Mouse (Mus musculus) hindbrain, embryonic 10.5 days (tissue): ENCODE data around the gene Sgip1. TPM values are rescaled to one million over a fixed set of nuclear protein-coding genes. Genes with fewer than 3 reads are reported as not detected.

Source experiments
- DNase-seq: peaks from one replicate; pipeline ENCODE4 v3.0.0-alpha.2; 2017; ENCODE audit warnings: low spot score
- H3K27ac ChIP-seq: fragments of 300-500 bp; sonication (generic); 2 replicates; pipeline ENCODE4 v1.5.1; 2016; ENCODE audit warnings: mild to moderate bottlenecking, moderate library complexity
- H3K27me3 ChIP-seq: fragments of 300-500 bp; sonication (generic); 2 replicates; pipeline ENCODE4 v1.6.1; 2016; ENCODE audit warnings: mild to moderate bottlenecking; ENCODE audit not compliant: poor library complexity, insufficient read depth, severe bottlenecking
- H3K36me3 ChIP-seq: fragments of 300-500 bp; sonication (generic); 2 replicates; pipeline ENCODE4 v1.6.1; 2016; ENCODE audit warnings: mild to moderate bottlenecking, moderate library complexity
- H3K4me1 ChIP-seq: fragments of 300-500 bp; sonication (generic); replicated peaks from 2 replicates; pipeline ENCODE4 v1.6.1; 2016; ENCODE audit warnings: mild to moderate bottlenecking
- H3K4me3 ChIP-seq: fragments of 300-500 bp; sonication (generic); 2 replicates; pipeline ENCODE4 v1.5.1; 2016; ENCODE audit warnings: mild to moderate bottlenecking, moderate library complexity
- H3K9me3 ChIP-seq: fragments of 300-500 bp; sonication (generic); 2 replicates; pipeline ENCODE4 v1.6.1; 2016; ENCODE audit warnings: mild to moderate bottlenecking, moderate library complexity
- WGBS: fragments of 180-500 bp; shearing (Covaris S2); methylation state at CpG from one replicate; pipeline ENCODE4 v1.1.7; 2016; 5-methylcytosine and 5-hydroxymethylcytosine counted together
- polyA plus RNA-seq: library from polyadenylated mRNA; unstranded; fragments of >200 nt; fragmentation: Nextera tagmentation; extraction: Ambion mirVana; gene quantifications from 2 replicates; pipeline ENCODE4 v1.2.1, GENCODE M21; 2016

Gene Sgip1
- polyA plus RNA-seq, 1 experiment from 2014 or later: 14.7 TPM

GRCm38 (mm10) chr4:103006266-103006665 lies 265.2 kb downstream of the Sgip1 start:
- 78% methylated on average over 5 of the region's 5 CpGs for WGBS
- H3K4me1 ChIP-seq: peaks cover 18% of the 10 kb centered on the region
- H3K4me3 ChIP-seq: no peak overlapping the region
- peak overlapping the region; percentile 67 for H3K27ac ChIP-seq
- H3K36me3 ChIP-seq: no peaks in the 10 kb centered on the region
- no peak for DNase-seq
- H3K27me3 ChIP-seq: no peaks in the 10 kb centered on the region
- no peaks in the 10 kb centered on the region for H3K9me3 ChIP-seq

- Histone ChIP-seq H3K27ac (no peak overlapping the region), H3K27me3 (no peaks in the 10 kb centered on the region), H3K9me3 (no peaks in the 10 kb centered on the region), H3K4me3 (no peak overlapping the region), H3K36me3 (no peaks in the 10 kb centered on the region), H3K4me1 (peaks cover 22% of the 10 kb centered on the region)
- no peak for DNase-seq
- WGBS: 62% methylated on average over 4 of the region's 4 CpGs
Measured at GRCm38 (mm10) chr4:103006943-103007418, 265.9 kb downstream of the Sgip1 start.

- Histone ChIP-seq H3K27ac (no peak overlapping the region), H3K27me3 (no peaks in the 10 kb centered on the region), H3K4me1 (peaks cover 34% of the 10 kb centered on the region), H3K4me3 (no peak overlapping the region), H3K9me3 (no peaks in the 10 kb centered on the region), H3K36me3 (no peaks in the 10 kb centered on the region)
- DNase-seq: no peak
- 89% methylated on average over 4 of the region's 4 CpGs for WGBS
Measured at GRCm38 (mm10) chr4:103010734-103011133, 269.6 kb downstream of the Sgip1 start.

GRCm38 (mm10) chr4:103011823-103012222 lies 270.7 kb downstream of the Sgip1 start:
- no peaks in the 10 kb centered on the region for H3K36me3 ChIP-seq
- peaks cover 23% of the 10 kb centered on the region for H3K4me1 ChIP-seq
- DNase-seq: no peak
- H3K4me3 ChIP-seq: no peak overlapping the region
- WGBS: 39% methylated on average over 7 of the region's 7 CpGs
- no peaks in the 10 kb centered on the region for H3K9me3 ChIP-seq
- H3K27ac ChIP-seq: no peak overlapping the region
- no peaks in the 10 kb centered on the region for H3K27me3 ChIP-seq

- DNase-seq: peak; percentile 16
- Histone ChIP-seq H3K27ac (no peak overlapping the region), H3K9me3 (no peaks in the 10 kb centered on the region), H3K4me3 (peak overlapping the region; percentile 20; the same call in 1 of the 2 replicates), H3K4me1 (peaks cover 19% of the 10 kb centered on the region), H3K36me3 (no peaks in the 10 kb centered on the region), H3K27me3 (no peaks in the 10 kb centered on the region)
- WGBS: 8% methylated on average over 4 of the region's 4 CpGs
Measured at GRCm38 (mm10) chr4:103013490-103013889, 272.4 kb downstream of the Sgip1 start.

Other genes with a start within 250 kb of the Sgip1 start
- gene Tctex1d1, start 237.3 kb downstream of the Sgip1 start, polyA plus RNA-seq: 0.55 and 3.2 TPM in 2 replicates